Mouse (Mus musculus) heart, adult 2 months (tissue): ENCODE measurements around the gene Ptch1. TPM values are rescaled to one million over a fixed set of nuclear protein-coding genes. Genes with fewer than 3 reads are reported as not detected.

Experiments
- DNase-seq, 2 experiments: peaks; one replicate each; pipeline ENCODE4 v3.0.0; 2021
- H3K27ac ChIP-seq: fragments of 200-600 bp; 2 replicates; pipeline ENCODE4 v1.8.1; 2022
- H3K27me3 ChIP-seq: fragments of 200-500 bp; 2 replicates; pipeline ENCODE4 v1.6.1; 2012; ENCODE audit warnings: mild to moderate bottlenecking, low read length, inconsistent platforms, mixed read lengths; ENCODE audit not compliant: control insufficient read depth, insufficient read depth
- H3K36me3 ChIP-seq: fragments of 200-500 bp; 2 replicates; pipeline ENCODE4 v1.6.1; 2012; ENCODE audit warnings: low read length, inconsistent platforms; ENCODE audit not compliant: control insufficient read depth, insufficient read depth
- H3K4me1 ChIP-seq: fragments of 200-500 bp; 2 replicates; pipeline ENCODE4 v1.6.1; 2011; ENCODE audit warnings: low read length; ENCODE audit not compliant: control insufficient read depth, insufficient read depth
- H3K4me3 ChIP-seq: fragments of 200-600 bp; 2 replicates; pipeline ENCODE4 v1.8.1; 2022
- H3K79me2 ChIP-seq: fragments of 200-500 bp; replicated peaks from 2 replicates; pipeline ENCODE4 v1.6.1; 2012; ENCODE audit warnings: mild to moderate bottlenecking, inconsistent platforms, low read length, moderate library complexity, mixed read lengths; ENCODE audit not compliant: control insufficient read depth, insufficient read depth
- H3K9ac ChIP-seq: fragments of 200-500 bp; 2 replicates; pipeline ENCODE4 v1.6.1; 2012; ENCODE audit warnings: low read depth, mild to moderate bottlenecking, control low read depth, inconsistent platforms, low read length, mixed read lengths
- CTCF ChIP-seq: fragments of 200-600 bp; IDR thresholded peaks from 2 replicates; pipeline ENCODE4 v1.8.1; 2022; ENCODE audit warnings: antibody characterized with exemption, mild to moderate bottlenecking, moderate library complexity
- EP300 ChIP-seq: fragments of 200-500 bp; IDR thresholded peaks from 2 replicates; pipeline ENCODE4 v1.6.1; 2011; ENCODE audit warnings: low read depth, low read length, control low read depth; ENCODE audit not compliant: insufficient read depth
- POLR2A ChIP-seq: fragments of 200-500 bp; IDR thresholded peaks from 2 replicates; pipeline ENCODE4 v1.6.1; 2011; ENCODE audit warnings: mild to moderate bottlenecking, low read depth, low read length, control low read depth; ENCODE audit not compliant: insufficient read depth
- WGBS: fragments of 180-500 bp; shearing (Covaris S2); methylation state at CpG from one replicate; pipeline ENCODE4 v1.1.7; 2018; 5-methylcytosine and 5-hydroxymethylcytosine counted together
- intact Hi-C: fragments of 180-260 bp; cut with DNase I; formaldehyde crosslinking; loops from one replicate; pipeline ENCODE4 v1.15.1; 2025
- polyA plus RNA-seq: library from polyadenylated mRNA; depleted of rRNA; stranded (reverse); fragments of >200 nt; gene quantifications from 2 replicates; pipeline ENCODE4 v1.2.3, GENCODE M21; 2012
- total RNA-seq, 2 experiments: library from RNA; stranded (reverse); gene quantifications; 2 replicates each; pipeline ENCODE4 v1.2.3; 2021

Gene Ptch1
- total and polyA plus RNA-seq, 3 experiments = 6.7 to 16.4 (median 9.3) TPM

GRCm38 (mm10) chr13:63554569-63554968 is 18.8 kb downstream of the Ptch1 start:
- peaks cover 9% of the 10 kb centered on the region for H3K79me2 ChIP-seq
- no peak overlapping the region for H3K4me3 ChIP-seq
- H3K36me3 ChIP-seq = no peaks in the 10 kb centered on the region; the same call in 1 of the 2 replicates
- H3K27ac ChIP-seq = no peak overlapping the region
- TF ChIP-seq EP300 (no peak), CTCF (no peak), POLR2A (no peak)
- H3K27me3 ChIP-seq = no peaks in the 10 kb centered on the region
- intact Hi-C loops = no loop called here
- H3K9ac ChIP-seq = no peak overlapping the region
- no peak for DNase-seq
- 89% methylated on average over 11 of the region's 11 CpGs for WGBS
- peaks cover 14% of the 10 kb centered on the region for H3K4me1 ChIP-seq

- Histone ChIP-seq H3K27ac (no peak overlapping the region), H3K36me3 (no peaks in the 10 kb centered on the region; the same call in 1 of the 2 replicates), H3K4me1 (peaks cover 20% of the 10 kb centered on the region), H3K4me3 (no peak overlapping the region), H3K27me3 (no peaks in the 10 kb centered on the region), H3K9ac (no peak overlapping the region), H3K79me2 (peaks cover 9% of the 10 kb centered on the region)
- no peak for DNase-seq
- intact Hi-C loops = no loop called here
- 66% methylated on average over 5 of the region's 5 CpGs for WGBS
- TF ChIP-seq CTCF (no peak), EP300 (no peak), POLR2A (no peak)
Observed at GRCm38 (mm10) chr13:63553436-63553835, 20.0 kb downstream of the Ptch1 start.

- WGBS = 55% methylated on average over 10 of the region's 10 CpGs
- intact Hi-C loops = no loop called here
- no peak for TF ChIP-seq POLR2A
- Histone ChIP-seq H3K36me3 (peaks cover 2% of the 10 kb centered on the region), H3K4me1 (peaks cover 18% of the 10 kb centered on the region), H3K27me3 (no peaks in the 10 kb centered on the region), H3K4me3 (no peak overlapping the region), H3K9ac (no peak overlapping the region), H3K79me2 (peaks cover 9% of the 10 kb centered on the region), H3K27ac (no peak overlapping the region; the same call in 1 of the 2 replicates)
- DNase-seq = no peak
Observed at GRCm38 (mm10) chr13:63552291-63552932, 21.0 kb downstream of the Ptch1 start.

- peaks cover 17% of the 10 kb centered on the region for H3K4me1 ChIP-seq
- WGBS = 81% methylated on average over 10 of the region's 10 CpGs
- H3K27ac ChIP-seq = no peak overlapping the region
- DNase-seq = no peak
- intact Hi-C loops = no loop called here
- H3K36me3 ChIP-seq = peaks cover 2% of the 10 kb centered on the region; the same call in 1 of the 2 replicates
- H3K79me2 ChIP-seq = peaks cover 9% of the 10 kb centered on the region
- H3K27me3 ChIP-seq = no peaks in the 10 kb centered on the region
- no peak overlapping the region for H3K4me3 ChIP-seq
- H3K9ac ChIP-seq = no peak overlapping the region
- TF ChIP-seq POLR2A (no peak), EP300 (no peak), CTCF (no peak)
Observed at GRCm38 (mm10) chr13:63551552-63552290, 21.7 kb downstream of the Ptch1 start.

- H3K27ac ChIP-seq = no peak overlapping the region
- WGBS = 84% methylated on average over 5 of the region's 5 CpGs
- H3K4me3 ChIP-seq = no peak overlapping the region
- H3K9ac ChIP-seq = no peak overlapping the region
- H3K79me2 ChIP-seq = peaks cover 9% of the 10 kb centered on the region
- peaks cover 13% of the 10 kb centered on the region for H3K4me1 ChIP-seq
- DNase-seq = no peak
- intact Hi-C loops = no loop called here
- no peaks in the 10 kb centered on the region for H3K27me3 ChIP-seq
- peaks cover 2% of the 10 kb centered on the region; the same call in 1 of the 2 replicates for H3K36me3 ChIP-seq
- TF ChIP-seq POLR2A (no peak), CTCF (no peak), EP300 (no peak)
Observed at GRCm38 (mm10) chr13:63550367-63550766, 23.0 kb downstream of the Ptch1 start.

GRCm38 (mm10) chr13:63549210-63549609 is 24.2 kb downstream of the Ptch1 start:
- TF ChIP-seq POLR2A = no peak
- TF ChIP-seq CTCF = no peak

More at GRCm38 (mm10) chr13:63549210-63549609, 24.2 kb downstream of the Ptch1 start:
- H3K79me2 ChIP-seq = peaks cover 7% of the 10 kb centered on the region
- H3K27me3 ChIP-seq = no peaks in the 10 kb centered on the region
- H3K27ac ChIP-seq = no peak overlapping the region; the same call in 1 of the 2 replicates
- no peak overlapping the region for H3K9ac ChIP-seq
- H3K4me3 ChIP-seq = no peak overlapping the region
- intact Hi-C loops = no loop called here
- peaks cover 13% of the 10 kb centered on the region for H3K4me1 ChIP-seq
- WGBS = 44% methylated on average over 5 of the region's 5 CpGs
- peaks cover 5% of the 10 kb centered on the region; the same call in 1 of the 2 replicates for H3K36me3 ChIP-seq
- DNase-seq = no peak
